Mouse (Mus musculus) heart, adult 8-10 months (tissue): ENCODE results near the gene C8a. TPM values are rescaled to one million over a fixed set of nuclear protein-coding genes. Genes with fewer than 3 reads are reported as not detected.

ENCODE experiments used
- DNase-seq: peaks from one replicate; pipeline ENCODE4 v3.0.0; 2022; ENCODE audit warnings: low spot score
- total RNA-seq, 4 experiments: library from RNA; stranded (reverse); gene quantifications; 2 replicates each; pipeline ENCODE4 v1.2.4; 2022

Gene C8a
- total RNA-seq, 4 experiments from 2014 or later, result not detected

GRCm38 (mm10) chr4:104842204-104842603, 34.0 kb downstream of the C8a start:
- DNase-seq, result no peak

- DNase-seq, result no peak
Measured at GRCm38 (mm10) chr4:104838342-104838741, 37.9 kb downstream of the C8a start.

- no peak for DNase-seq
Measured at GRCm38 (mm10) chr4:104835096-104835495, 41.1 kb downstream of the C8a start.

- DNase-seq, result no peak
Measured at GRCm38 (mm10) chr4:104828939-104829338, 47.3 kb downstream of the C8a start.

- no peak for DNase-seq
Measured at GRCm38 (mm10) chr4:104824381-104825077, 51.7 kb downstream of the C8a start.

- no peak for DNase-seq
Measured at GRCm38 (mm10) chr4:104823597-104824101, 52.5 kb downstream of the C8a start.

GRCm38 (mm10) chr4:104819891-104820290, 56.3 kb downstream of the C8a start:
- DNase-seq, result no peak

GRCm38 (mm10) chr4:104818986-104819385, 57.2 kb downstream of the C8a start:
- no peak for DNase-seq

- no peak for DNase-seq
Measured at GRCm38 (mm10) chr4:104817509-104817908, 58.7 kb downstream of the C8a start.

- DNase-seq, result no peak
Measured at GRCm38 (mm10) chr4:104816519-104817232, 59.5 kb downstream of the C8a start.

- no peak for DNase-seq
Measured at GRCm38 (mm10) chr4:104813617-104814016, 62.6 kb downstream of the C8a start.

GRCm38 (mm10) chr4:104810710-104811286, 65.4 kb downstream of the C8a start:
- no peak for DNase-seq

- DNase-seq, result no peak
Measured at GRCm38 (mm10) chr4:104805414-104806257, 70.6 kb downstream of the C8a start.

GRCm38 (mm10) chr4:104804100-104804499, 72.1 kb downstream of the C8a start:
- no peak for DNase-seq

GRCm38 (mm10) chr4:104801625-104802024, 74.6 kb downstream of the C8a start:
- DNase-seq, result no peak

GRCm38 (mm10) chr4:104798951-104799350, 77.2 kb downstream of the C8a start:
- DNase-seq, result no peak

GRCm38 (mm10) chr4:104792111-104792510, 84.1 kb downstream of the C8a start:
- DNase-seq, result no peak

- no peak for DNase-seq
Measured at GRCm38 (mm10) chr4:104782346-104782745, 93.9 kb downstream of the C8a start.

- no peak for DNase-seq
Measured at GRCm38 (mm10) chr4:104781441-104781840, 94.8 kb downstream of the C8a start.

GRCm38 (mm10) chr4:104779460-104779859, 96.7 kb downstream of the C8a start:
- DNase-seq, result no peak

GRCm38 (mm10) chr4:104775601-104776000, 100.6 kb downstream of the C8a start:
- no peak for DNase-seq

GRCm38 (mm10) chr4:104770331-104770730, 105.9 kb downstream of the C8a start:
- no peak for DNase-seq
